Mouse (Mus musculus) forebrain, embryonic 16.5 days (tissue): Measurements from ENCODE around the gene Akap2. TPM values are rescaled to one million over a fixed set of nuclear protein-coding genes. Genes with fewer than 3 reads are reported as not detected.

Experiments used
- ATAC-seq: fragments of 200-750 bp; cut with Nextera tagmentation; 2 replicates; pipeline ENCODE4 v1.8.0; 2017; ENCODE audit warnings: mild to moderate bottlenecking, moderate library complexity
- H3K27ac ChIP-seq: fragments of 300-500 bp; sonication (generic); 2 replicates; pipeline ENCODE4 v1.5.1; 2014; ENCODE audit warnings: low read length, control low read depth
- H3K27me3 ChIP-seq: fragments of 300-500 bp; sonication (generic); replicated peaks from 2 replicates; pipeline ENCODE4 v1.6.1; 2014; ENCODE audit warnings: low read length; ENCODE audit not compliant: control insufficient read depth, insufficient read depth
- H3K36me3 ChIP-seq: fragments of 300-500 bp; sonication (generic); 2 replicates; pipeline ENCODE4 v1.6.1; 2014; ENCODE audit not compliant: control insufficient read depth, insufficient read depth
- H3K4me1 ChIP-seq: fragments of 300-500 bp; sonication (generic); replicated peaks from 2 replicates; pipeline ENCODE4 v1.6.1; 2014; ENCODE audit warnings: low read length; ENCODE audit not compliant: control insufficient read depth, insufficient read depth
- H3K4me2 ChIP-seq: fragments of 300-500 bp; sonication (generic); 2 replicates; pipeline ENCODE4 v1.6.1; 2014; ENCODE audit warnings: mild to moderate bottlenecking, low read length, control low read depth
- H3K4me3 ChIP-seq: fragments of 300-500 bp; sonication (generic); replicated peaks from 2 replicates; pipeline ENCODE4 v1.5.1; 2014; ENCODE audit warnings: mild to moderate bottlenecking, low read length, control low read depth
- H3K9ac ChIP-seq: fragments of 300-500 bp; sonication (generic); replicated peaks from 2 replicates; pipeline ENCODE4 v1.6.1; 2014; ENCODE audit warnings: low read depth, low read length, control low read depth
- H3K9me3 ChIP-seq: fragments of 300-500 bp; sonication (generic); 2 replicates; pipeline ENCODE4 v1.6.1; 2016; ENCODE audit warnings: low read length; ENCODE audit not compliant: control insufficient read depth
- WGBS: fragments of 180-500 bp; shearing (Covaris S2); extraction: QIAGEN DNeasy Blood & Tissue Kit; methylation state at CpG from one replicate; pipeline ENCODE4 v1.1.7; 2014; 5-methylcytosine and 5-hydroxymethylcytosine counted together
- polyA plus RNA-seq: library from polyadenylated mRNA; unstranded; fragments of >200 nt; fragmentation: Nextera tagmentation; extraction: Ambion mirVana; gene quantifications from 2 replicates; pipeline ENCODE4 v1.2.1, GENCODE M21; 2015

Akap2 gene
- polyA plus RNA-seq, 1 experiment from 2014 or later, result 7.7 TPM

GRCm38 (mm10) chr4:57720869-57721361 lies 3.5 kb downstream of the Akap2 start:
- Histone ChIP-seq H3K27me3 (no peaks in the 10 kb centered on the region), H3K9ac (no peak overlapping the region), H3K4me1 (no peaks in the 10 kb centered on the region; the same call in 1 of the 2 replicates), H3K27ac (no peak overlapping the region), H3K36me3 (no peaks in the 10 kb centered on the region), H3K4me2 (no peak overlapping the region), H3K4me3 (no peak overlapping the region), H3K9me3 (no peaks in the 10 kb centered on the region)
- 25% methylated on average over 7 of the region's 7 CpGs for WGBS
- no peak for ATAC-seq

GRCm38 (mm10) chr4:57722296-57722695 lies 4.8 kb downstream of the Akap2 start:
- Histone ChIP-seq H3K9me3 (no peaks in the 10 kb centered on the region), H3K36me3 (no peaks in the 10 kb centered on the region), H3K4me2 (no peak overlapping the region), H3K4me3 (no peak overlapping the region), H3K27ac (no peak overlapping the region), H3K9ac (no peak overlapping the region), H3K27me3 (no peaks in the 10 kb centered on the region), H3K4me1 (no peaks in the 10 kb centered on the region; the same call in 1 of the 2 replicates)
- ATAC-seq, result no peak
- 84% methylated on average over 4 of the region's 4 CpGs for WGBS

GRCm38 (mm10) chr4:57723659-57724058 lies 6.2 kb downstream of the Akap2 start:
- Histone ChIP-seq H3K4me3 (no peak overlapping the region), H3K9ac (no peak overlapping the region), H3K4me2 (no peak overlapping the region), H3K27ac (no peak overlapping the region), H3K4me1 (no peaks in the 10 kb centered on the region; the same call in 1 of the 2 replicates), H3K9me3 (no peaks in the 10 kb centered on the region), H3K27me3 (no peaks in the 10 kb centered on the region), H3K36me3 (no peaks in the 10 kb centered on the region)
- ATAC-seq, result no peak
- WGBS, result 50% methylated on average over 2 of the region's 2 CpGs

- Histone ChIP-seq H3K27ac (no peak overlapping the region), H3K9me3 (no peaks in the 10 kb centered on the region), H3K9ac (no peak overlapping the region), H3K36me3 (no peaks in the 10 kb centered on the region), H3K4me2 (no peak overlapping the region), H3K4me1 (no peaks in the 10 kb centered on the region; the same call in 1 of the 2 replicates), H3K4me3 (no peak overlapping the region), H3K27me3 (no peaks in the 10 kb centered on the region)
- ATAC-seq, result no peak
- WGBS, result 77% methylated on average over 1 of the region's 1 CpGs
Observed at GRCm38 (mm10) chr4:57725569-57725968, 8.1 kb downstream of the Akap2 start.

- ATAC-seq, result no peak
- WGBS, result 92% methylated on average over 4 of the region's 4 CpGs
- no peak overlapping the region for H3K9ac ChIP-seq
Observed at GRCm38 (mm10) chr4:57728611-57729183, 11.2 kb downstream of the Akap2 start.

GRCm38 (mm10) chr4:57730047-57730446 lies 12.6 kb downstream of the Akap2 start:
- ATAC-seq, result no peak
- H3K27me3 ChIP-seq, result no peaks in the 10 kb centered on the region
- H3K4me3 ChIP-seq, result no peak overlapping the region
- H3K9ac ChIP-seq, result no peak overlapping the region
- no peak overlapping the region for H3K4me2 ChIP-seq
- no peaks in the 10 kb centered on the region for H3K9me3 ChIP-seq
- no peaks in the 10 kb centered on the region for H3K4me1 ChIP-seq
- 84% methylated on average over 6 of the region's 6 CpGs for WGBS
- no peak overlapping the region for H3K27ac ChIP-seq
- no peaks in the 10 kb centered on the region for H3K36me3 ChIP-seq

More at GRCm38 (mm10) chr4:57728611-57729183, 11.2 kb downstream of the Akap2 start:
- no peak overlapping the region for H3K4me2 ChIP-seq
- no peaks in the 10 kb centered on the region for H3K27me3 ChIP-seq
- H3K9me3 ChIP-seq, result no peaks in the 10 kb centered on the region
- H3K27ac ChIP-seq, result no peak overlapping the region
- H3K36me3 ChIP-seq, result no peaks in the 10 kb centered on the region
- no peaks in the 10 kb centered on the region for H3K4me1 ChIP-seq
- H3K4me3 ChIP-seq, result no peak overlapping the region

- H3K4me3 ChIP-seq, result no peak overlapping the region
- H3K36me3 ChIP-seq, result no peaks in the 10 kb centered on the region
- no peaks in the 10 kb centered on the region for H3K9me3 ChIP-seq
- 87% methylated on average over 11 of the region's 11 CpGs for WGBS
- H3K9ac ChIP-seq, result no peak overlapping the region
- ATAC-seq, result no peak
- H3K27ac ChIP-seq, result no peak overlapping the region
- no peaks in the 10 kb centered on the region for H3K4me1 ChIP-seq
- H3K27me3 ChIP-seq, result no peaks in the 10 kb centered on the region
- no peak overlapping the region for H3K4me2 ChIP-seq
Observed at GRCm38 (mm10) chr4:57730801-57731598, 13.5 kb downstream of the Akap2 start.

- no peak for ATAC-seq
- 79% methylated on average over 5 of the region's 5 CpGs for WGBS
- H3K4me2 ChIP-seq, result no peak overlapping the region
Observed at GRCm38 (mm10) chr4:57732351-57732750, 14.9 kb downstream of the Akap2 start.

GRCm38 (mm10) chr4:57733445-57733844 lies 16.0 kb downstream of the Akap2 start:
- no peak overlapping the region for H3K4me2 ChIP-seq
- 66% methylated on average over 3 of the region's 3 CpGs for WGBS
- no peak overlapping the region for H3K4me3 ChIP-seq
- ATAC-seq, result no peak
- H3K27me3 ChIP-seq, result no peaks in the 10 kb centered on the region
- no peaks in the 10 kb centered on the region for H3K4me1 ChIP-seq
- H3K9me3 ChIP-seq, result no peaks in the 10 kb centered on the region
- no peaks in the 10 kb centered on the region for H3K36me3 ChIP-seq
- no peak overlapping the region for H3K9ac ChIP-seq
- no peak overlapping the region for H3K27ac ChIP-seq

More at GRCm38 (mm10) chr4:57732351-57732750, 14.9 kb downstream of the Akap2 start:
- no peak overlapping the region for H3K4me3 ChIP-seq
- H3K9me3 ChIP-seq, result no peaks in the 10 kb centered on the region
- no peaks in the 10 kb centered on the region for H3K36me3 ChIP-seq
- no peaks in the 10 kb centered on the region for H3K4me1 ChIP-seq
- H3K27ac ChIP-seq, result no peak overlapping the region
- no peaks in the 10 kb centered on the region for H3K27me3 ChIP-seq
- no peak overlapping the region for H3K9ac ChIP-seq
